ENCODE assay signal across 8 mouse cellular contexts in the genomic region with DNA sequence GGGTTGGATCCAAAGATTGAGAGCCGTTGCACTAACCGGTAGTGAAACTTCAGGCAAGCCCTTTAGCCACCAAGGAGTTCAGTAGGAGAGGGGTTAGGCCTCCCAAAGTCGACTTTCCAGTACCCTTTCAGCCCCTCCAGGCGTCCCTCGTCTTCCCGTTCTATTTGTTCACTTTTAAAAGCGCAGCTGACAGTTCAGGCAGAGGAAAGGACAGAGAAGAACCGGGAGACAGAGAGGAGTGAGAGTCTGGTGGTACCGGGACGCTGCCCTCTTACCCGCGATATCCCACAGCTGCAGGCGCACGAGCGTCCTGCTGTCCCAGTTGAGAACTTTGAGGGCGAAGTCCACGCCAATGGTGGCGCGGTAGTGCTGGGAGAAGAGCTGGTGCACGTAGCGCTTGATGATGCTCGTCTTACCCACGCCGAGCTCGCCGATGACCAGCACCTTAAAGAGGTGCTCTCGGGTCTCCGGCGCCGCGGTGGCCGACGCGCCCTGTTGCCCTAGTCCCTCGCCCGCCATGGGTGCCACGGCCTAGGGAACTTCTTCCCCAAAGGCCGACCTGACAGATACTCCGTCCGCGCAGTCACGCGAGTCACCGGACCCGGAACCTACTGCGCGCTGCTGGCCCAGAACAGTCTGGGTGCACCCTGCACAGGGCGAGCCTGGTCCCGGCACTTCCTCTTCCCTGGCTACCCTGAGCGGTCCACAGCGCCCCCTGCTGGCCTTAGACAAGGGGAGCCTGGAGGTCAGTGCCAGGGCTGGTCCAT. TPM values are rescaled to one million over a fixed set of nuclear protein-coding genes. Genes with fewer than 3 reads are reported as not detected.
DNase-seq lines count a peak whose midpoint lies in the region; ATAC-seq lines count a peak whose summit lies in the region.

A gene (minus strand): TSS at position 696 of the 767 bp plus-strand sequence.

- peak within 1 kb of the TSS; percentile 65 for H3K4me3 ChIP-seq in hindbrain, embryonic 15.5 days

- no peaks in the 10 kb centered on the region for H3K9me3 ChIP-seq in hindbrain, embryonic 15.5 days

- no peaks in the 10 kb centered on the region for H3K36me3 ChIP-seq in hindbrain, embryonic 15.5 days

- DNase-seq in WW6 (ENCODE audit: low read depth, low spot score) = peak; percentile 47
- DNase-seq in cerebellum, postnatal 4 days (ENCODE audit: low spot score in 2 of 2) = peak; percentile 92 to 93
- peak; percentile 92 for DNase-seq in gastrocnemius, adult 18-20 months (ENCODE audit: low spot score)
- peak; percentile 86 to 87 for DNase-seq in layer of hippocampus, postnatal 36 days
- DNase-seq in lung, postnatal 25 days (ENCODE audit: low spot score) = peak; percentile 92
- DNase-seq in retina, adult 2 months (ENCODE audit: low read depth, low spot score) = peak; percentile 44
- peak; percentile 83 to 86 for DNase-seq in thymus, postnatal 36 days

- peak within 1 kb of the TSS; percentile 61 for H3K9ac ChIP-seq in hindbrain, embryonic 15.5 days

- peak; percentile 98 for ATAC-seq in hindbrain, embryonic 15.5 days (ENCODE audit: low FRiP score, low read depth)

- no peak within 1 kb of the TSS for H3K27ac ChIP-seq in hindbrain, embryonic 15.5 days (replicated peaks)

- WGBS in hindbrain, embryonic 15.5 days = under 1% methylated on average over 50 of the region's 51 CpGs

- peaks cover 4% of the 10 kb centered on the region; the same call in 1 of the 2 replicates for H3K27me3 ChIP-seq in hindbrain, embryonic 15.5 days

- peak within 1 kb of the TSS; percentile 96 for H3K4me2 ChIP-seq in hindbrain, embryonic 15.5 days

- H3K4me1 ChIP-seq in hindbrain, embryonic 15.5 days (replicated peaks) = peaks cover 14% of the 10 kb centered on the region; the same call in 1 of the 2 replicates

RNA-seq across cellular contexts. Expression of the gene that starts here (rescaled TPM):
- 1 to 10 TPM in 1 of 2 experiments, under 1 TPM in 1; 0.57 to 1.6 TPM for total RNA-seq in gastrocnemius, adult 18-20 months (2021)
- polyA plus RNA-seq in hindbrain, embryonic 15.5 days (2015; fragmentation: Nextera tagmentation; extraction: Ambion mirVana) = 5.1 and 5.9 TPM in 2 replicates
- 1 to 10 TPM; 3.8 to 4.2 TPM for total RNA-seq in layer of hippocampus, postnatal 36 days (2021)
